Mouse (Mus musculus) kidney, adult 2 months (tissue): Measurements from ENCODE around the gene Vps53.

Source experiments
- CTCF ChIP-seq: fragments of 200-500 bp; conservative IDR thresholded peaks from 2 replicates; pipeline ENCODE4 v1.5.1; 2011; ENCODE audit warnings: low read depth, mild to moderate bottlenecking, control low read depth, low read length, moderate library complexity, mixed read lengths; ENCODE audit not compliant: insufficient read depth, insufficient read length
- POLR2A ChIP-seq: fragments of 200-500 bp; IDR thresholded peaks from one replicate; pipeline ENCODE4 v1.6.1; 2011; ENCODE audit warnings: low read depth, low read length, control low read depth

GRCm38 (mm10) chr11:75999440-76000155, 179.8 kb downstream of the Vps53 start, which contains the start of gene 1700016K19Rik:
- TF ChIP-seq POLR2A, result no peak
- peak; percentile 73 for TF ChIP-seq CTCF
